Mouse (Mus musculus) adrenal gland, adult 8-10 months (tissue): Measurements from ENCODE around the gene Tuba1b. TPM values are rescaled to one million over a fixed set of nuclear protein-coding genes. Genes with fewer than 3 reads are reported as not detected.
A peak's percentile ranks its signal among the peaks of the same experiment; 100 is the strongest.
"Not testable (repeated sequence)": the region's sequence is repeated elsewhere in the genome, so short reads cannot be mapped to it uniquely, and the experiment has no call there.

Experiments used
- DNase-seq: peaks from one replicate; pipeline ENCODE4 v3.0.0; 2022
- total RNA-seq, 4 experiments: library from RNA; stranded (reverse); gene quantifications; 2 replicates each; pipeline ENCODE4 v1.2.4; 2022

The Tuba1b gene
- total RNA-seq, 4 experiments from 2014 or later = 199 to 221 (median 208) TPM

- DNase-seq = no peak
Observed at GRCm38 (mm10) chr15:98922581-98922980, 11.8 kb downstream of the Tuba1b start.

- DNase-seq = no peak
Observed at GRCm38 (mm10) chr15:98921510-98921909, 12.9 kb downstream of the Tuba1b start.

- DNase-seq = not testable (repeated sequence)
Observed at GRCm38 (mm10) chr15:98918499-98918895, 15.9 kb downstream of the Tuba1b start.

- DNase-seq = peak; percentile 100
Observed at GRCm38 (mm10) chr15:98917538-98918498, 16.5 kb downstream of the Tuba1b start, which contains the start of gene Lmbr1l. Gene Lmbr1l (minus strand): TSS chr15:98918231.

- DNase-seq = no peak
Observed at GRCm38 (mm10) chr15:98917091-98917490, 17.3 kb downstream of the Tuba1b start.

GRCm38 (mm10) chr15:98916016-98916415, 18.3 kb downstream of the Tuba1b start:
- no peak for DNase-seq

- no peak for DNase-seq
Observed at GRCm38 (mm10) chr15:98914903-98915302, 19.5 kb downstream of the Tuba1b start.

- no peak for DNase-seq
Observed at GRCm38 (mm10) chr15:98904692-98905091, 29.7 kb downstream of the Tuba1b start.

GRCm38 (mm10) chr15:98902600-98902999, 31.8 kb downstream of the Tuba1b start:
- no peak for DNase-seq

- DNase-seq = no peak
Observed at GRCm38 (mm10) chr15:98901530-98901929, 32.8 kb downstream of the Tuba1b start.

GRCm38 (mm10) chr15:98897928-98898800, 36.2 kb downstream of the Tuba1b start, which contains the start of gene Dhh:
Gene Dhh (minus strand): TSS chr15:98898540.
- no peak for DNase-seq

- no peak for DNase-seq
Observed at GRCm38 (mm10) chr15:98897495-98897894, 36.9 kb downstream of the Tuba1b start.

- peak; percentile 58 for DNase-seq
Observed at GRCm38 (mm10) chr15:98895635-98896589, 38.5 kb downstream of the Tuba1b start.

GRCm38 (mm10) chr15:98894746-98895634, 39.4 kb downstream of the Tuba1b start:
- no peak for DNase-seq

GRCm38 (mm10) chr15:98893940-98894745, 40.2 kb downstream of the Tuba1b start, which contains the start of gene Rhebl1:
Gene Rhebl1 (minus strand): TSS chr15:98894540.
- DNase-seq = no peak

GRCm38 (mm10) chr15:98893036-98893435, 41.3 kb downstream of the Tuba1b start:
- DNase-seq = no peak

- DNase-seq = peak; percentile 66
Observed at GRCm38 (mm10) chr15:98891907-98892606, 42.3 kb downstream of the Tuba1b start.

GRCm38 (mm10) chr15:98891198-98891742, 43.1 kb downstream of the Tuba1b start:
- no peak for DNase-seq

- DNase-seq = no peak
Observed at GRCm38 (mm10) chr15:98887526-98887925, 46.8 kb downstream of the Tuba1b start.
